Mouse (Mus musculus) E14TG2a.4 (cell line): ENCODE results near the gene Dzip1.

Source experiments
- H3K27me3 ChIP-seq: 2 replicates; pipeline ENCODE4 v1.6.1; 2014; ENCODE audit warnings: low read length, control low read depth; ENCODE audit not compliant: insufficient read depth
- H3K36me3 ChIP-seq: 2 replicates; pipeline ENCODE4 v1.6.1; 2014; ENCODE audit warnings: low read length, control low read depth; ENCODE audit not compliant: insufficient read depth
- H3K4me1 ChIP-seq: replicated peaks from 2 replicates; pipeline ENCODE4 v1.6.1; 2014; ENCODE audit warnings: low read depth, low read length, control low read depth
- H3K4me3 ChIP-seq: replicated peaks from 2 replicates; pipeline ENCODE4 v1.5.1; 2014; ENCODE audit warnings: mild to moderate bottlenecking, low read length
- H3K9me3 ChIP-seq: 2 replicates; pipeline ENCODE4 v1.6.1; 2014; ENCODE audit warnings: low read length, control low read depth
- CTCF ChIP-seq: conservative IDR thresholded peaks from 2 replicates; pipeline ENCODE4 v1.5.1; 2014; ENCODE audit warnings: low read length
- NANOG ChIP-seq: IDR thresholded peaks from 2 replicates; pipeline ENCODE4 v1.6.1; 2014; ENCODE audit warnings: borderline replicate concordance, low read length, mixed read lengths
- POU5F1 ChIP-seq: IDR thresholded peaks from 2 replicates; pipeline ENCODE4 v1.6.1; 2014; ENCODE audit warnings: low read length, borderline replicate concordance

The Dzip1 gene

DNA sequence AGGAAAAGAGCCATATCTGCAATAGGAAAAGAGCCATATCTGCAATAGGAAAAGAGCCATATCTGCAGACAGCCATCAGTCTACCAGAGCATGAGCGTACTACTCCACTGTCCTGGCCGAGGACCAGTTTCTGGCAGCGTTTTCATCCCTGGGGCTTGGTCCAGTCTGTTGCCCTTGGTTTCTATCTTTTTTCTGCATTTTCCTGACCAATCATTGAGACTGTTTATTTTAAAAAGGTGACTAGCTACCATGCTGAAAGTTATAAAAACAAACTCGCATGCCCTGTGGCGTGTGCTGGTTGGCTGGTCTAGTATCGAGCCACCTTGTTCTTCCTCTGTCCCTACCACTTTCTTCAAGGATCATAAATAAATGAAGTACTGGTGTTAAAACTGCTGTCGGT is 30.0 kb downstream of the Dzip1 start:
- H3K4me3 ChIP-seq = no peak overlapping the region
- H3K4me1 ChIP-seq = no peaks in the 10 kb centered on the region
- no peaks in the 10 kb centered on the region for H3K27me3 ChIP-seq
- TF ChIP-seq CTCF (no peak), NANOG (no peak), POU5F1 (no peak)
- peaks cover 27% of the 10 kb centered on the region for H3K36me3 ChIP-seq
- no peaks in the 10 kb centered on the region for H3K9me3 ChIP-seq

DNA sequence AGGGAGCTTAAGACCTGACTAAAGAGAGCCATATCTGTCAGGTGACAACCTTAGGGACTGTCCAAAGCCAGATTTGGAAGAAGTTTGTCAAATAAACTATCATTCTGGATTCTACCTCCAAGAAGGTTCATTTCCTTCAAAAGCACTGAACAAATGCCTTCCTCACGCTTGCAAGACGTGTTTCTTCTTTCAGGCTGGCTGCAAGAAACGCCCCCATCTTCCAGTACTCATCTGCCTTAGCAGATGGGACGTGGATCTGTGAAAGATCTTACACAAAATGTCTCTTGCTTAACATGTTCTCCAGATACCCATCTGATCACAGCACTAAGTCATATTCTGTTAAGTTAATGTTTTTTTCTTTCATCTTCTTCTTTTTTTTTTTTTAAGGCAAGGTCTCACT is 35.2 kb downstream of the Dzip1 start:
- peaks cover 13% of the 10 kb centered on the region for H3K36me3 ChIP-seq
- no peaks in the 10 kb centered on the region for H3K27me3 ChIP-seq
- no peak overlapping the region for H3K4me3 ChIP-seq
- no peak for TF ChIP-seq NANOG
- TF ChIP-seq CTCF = no peak
- no peak for TF ChIP-seq POU5F1
- H3K4me1 ChIP-seq = no peaks in the 10 kb centered on the region
- H3K9me3 ChIP-seq = no peaks in the 10 kb centered on the region

DNA sequence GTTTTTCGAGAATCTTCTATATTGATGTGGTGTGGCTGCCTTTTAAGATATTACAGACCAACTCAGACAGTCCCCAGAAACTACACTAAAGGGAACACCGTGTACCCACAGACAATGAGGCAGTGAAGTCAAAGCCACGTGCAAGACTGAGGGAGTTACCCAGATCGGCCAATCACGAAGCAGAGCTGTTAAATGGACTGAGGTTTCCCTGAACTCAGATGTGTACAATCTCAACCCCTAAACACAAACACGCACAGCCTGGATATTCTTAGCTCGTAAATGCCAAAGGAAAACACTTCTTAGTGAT is 41.1 kb downstream of the Dzip1 start:
- Histone ChIP-seq H3K4me1 (peaks cover 19% of the 10 kb centered on the region), H3K9me3 (no peaks in the 10 kb centered on the region), H3K36me3 (peaks cover 21% of the 10 kb centered on the region), H3K4me3 (no peak overlapping the region), H3K27me3 (no peaks in the 10 kb centered on the region)
- TF ChIP-seq NANOG = no peak
- no peak for TF ChIP-seq POU5F1
- TF ChIP-seq CTCF = no peak

DNA sequence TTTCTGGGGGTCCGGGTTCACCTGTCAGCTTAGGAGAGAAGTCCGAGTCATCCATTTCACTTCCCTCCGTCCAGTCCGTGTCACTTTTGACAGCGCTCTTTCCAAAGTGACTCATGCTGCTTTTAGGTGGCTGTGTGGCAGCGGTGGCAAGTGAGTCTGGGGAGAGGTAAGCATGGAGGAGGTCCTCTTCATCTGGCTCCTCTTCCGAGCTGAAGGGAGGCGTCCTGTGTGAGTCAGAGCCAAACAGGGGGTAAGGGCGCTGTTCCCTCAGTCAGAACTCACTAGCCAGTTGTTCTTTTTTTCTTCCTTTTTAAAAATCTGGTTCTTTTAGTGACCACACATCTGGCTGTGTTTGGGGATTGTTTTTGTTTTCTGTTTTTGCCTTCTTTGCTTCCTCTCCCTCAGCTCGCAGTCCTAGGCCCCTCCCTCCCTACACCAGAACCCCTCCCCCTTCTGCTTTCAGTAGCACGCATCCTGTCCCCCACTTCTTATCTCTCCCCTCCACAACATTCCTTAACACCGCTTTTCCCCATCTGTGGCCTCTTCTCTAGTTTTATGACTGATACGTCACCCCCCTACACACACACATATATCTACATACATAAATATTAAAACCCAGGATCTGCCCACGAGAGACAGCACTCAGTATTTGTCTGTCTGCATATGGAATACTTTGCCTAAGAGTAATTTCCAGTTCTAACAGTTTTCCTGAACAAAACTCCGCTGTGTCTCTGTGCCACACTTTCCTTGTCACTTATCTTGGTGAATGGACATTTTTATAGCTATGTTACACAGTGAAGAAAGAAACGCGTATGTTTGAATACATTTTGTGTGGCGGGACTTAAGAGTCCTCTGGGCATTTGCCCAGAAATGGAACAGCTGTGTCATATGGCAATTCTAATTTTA is 41.7 kb downstream of the Dzip1 start:
- H3K36me3 ChIP-seq = peaks cover 26% of the 10 kb centered on the region
- no peak for TF ChIP-seq POU5F1
- no peak for TF ChIP-seq CTCF
- no peak for TF ChIP-seq NANOG
- H3K4me1 ChIP-seq = peaks cover 25% of the 10 kb centered on the region
- no peaks in the 10 kb centered on the region for H3K9me3 ChIP-seq
- H3K4me3 ChIP-seq = no peak overlapping the region
- no peaks in the 10 kb centered on the region for H3K27me3 ChIP-seq

DNA sequence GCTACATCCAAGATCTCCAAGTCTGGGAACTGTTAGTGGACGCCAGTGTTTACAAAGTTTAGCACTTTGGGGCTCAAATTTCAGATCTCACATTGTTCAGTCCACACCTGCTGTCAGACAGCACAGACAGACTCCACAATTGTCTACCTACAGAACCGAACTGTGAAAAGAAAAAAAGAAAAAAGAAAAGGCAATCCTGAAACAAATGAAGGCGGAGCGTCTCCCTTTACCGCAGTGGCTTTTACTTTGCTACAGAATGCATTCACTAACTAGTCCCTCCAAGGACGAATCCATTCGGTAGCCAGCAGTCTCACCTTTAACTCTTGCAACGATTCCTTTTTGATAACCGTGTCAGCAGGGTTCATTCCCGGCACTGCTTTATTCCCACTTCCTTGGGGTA is 44.6 kb downstream of the Dzip1 start:
- TF ChIP-seq POU5F1 (no peak), NANOG (no peak), CTCF (no peak)
- Histone ChIP-seq H3K36me3 (peaks cover 36% of the 10 kb centered on the region), H3K4me3 (no peak overlapping the region), H3K27me3 (no peaks in the 10 kb centered on the region), H3K4me1 (peaks cover 45% of the 10 kb centered on the region), H3K9me3 (no peaks in the 10 kb centered on the region)

DNA sequence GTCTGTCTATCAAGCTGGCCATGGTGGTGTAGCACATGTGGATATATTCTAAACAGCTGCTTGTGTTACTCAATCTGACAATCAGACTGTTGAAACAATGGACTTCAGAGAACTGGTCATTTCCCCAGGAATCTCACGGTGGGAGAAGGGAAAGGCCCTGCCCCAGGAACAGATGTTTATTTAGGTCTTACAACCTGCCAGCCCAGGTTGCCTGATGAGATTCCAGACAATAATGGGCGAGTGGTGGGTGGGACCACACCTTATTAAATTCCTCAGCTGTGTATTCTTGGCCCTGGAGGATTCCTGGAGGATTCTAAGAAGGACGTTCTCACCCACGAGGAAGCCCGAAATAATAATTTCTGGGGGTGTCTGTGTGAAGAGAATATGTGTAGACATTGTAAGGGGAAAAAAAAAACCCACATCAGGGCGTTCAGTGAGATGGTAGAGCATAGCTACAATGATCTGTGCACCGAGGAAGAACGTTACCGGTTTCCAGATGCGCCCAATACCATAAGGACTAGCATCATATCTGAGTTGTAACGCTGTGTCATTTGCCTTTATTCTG is 46.8 kb downstream of the Dzip1 start:
- peaks cover 52% of the 10 kb centered on the region for H3K4me1 ChIP-seq
- H3K4me3 ChIP-seq = no peak overlapping the region
- H3K36me3 ChIP-seq = peaks cover 40% of the 10 kb centered on the region
- H3K27me3 ChIP-seq = no peaks in the 10 kb centered on the region
- no peaks in the 10 kb centered on the region for H3K9me3 ChIP-seq
- TF ChIP-seq CTCF = no peak
- no peak for TF ChIP-seq POU5F1
- no peak for TF ChIP-seq NANOG

DNA sequence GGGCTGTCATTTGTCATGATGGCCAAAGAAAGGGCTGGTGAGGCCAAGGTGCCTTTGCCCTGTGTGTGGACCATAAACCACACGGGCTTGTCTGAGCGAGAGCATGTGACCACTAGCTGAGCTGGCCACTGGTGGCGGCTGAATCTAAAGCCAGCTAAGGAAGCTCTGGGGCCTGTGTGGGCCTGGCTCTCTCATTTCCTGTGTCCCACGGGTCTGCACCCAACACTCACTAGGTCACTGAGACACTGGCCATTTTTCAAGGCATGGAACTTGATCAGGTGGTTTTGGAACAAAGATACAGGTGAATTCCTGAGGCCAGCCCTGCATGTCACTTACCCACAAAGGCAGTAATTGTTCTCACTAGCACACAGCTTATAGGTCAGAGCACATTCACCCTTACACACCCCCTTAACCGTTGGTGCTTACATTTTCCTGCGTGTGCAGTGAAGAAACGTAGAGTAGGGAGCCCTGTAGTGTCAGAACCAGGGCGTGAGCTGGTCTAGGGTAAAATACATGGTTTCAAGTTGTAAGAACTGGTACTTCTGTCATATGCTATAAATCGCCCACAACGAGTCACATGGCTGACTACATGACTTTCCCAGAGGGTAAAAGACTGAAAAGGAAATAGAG is 50.4 kb downstream of the Dzip1 start:
- Histone ChIP-seq H3K4me1 (peaks cover 39% of the 10 kb centered on the region), H3K9me3 (no peaks in the 10 kb centered on the region), H3K36me3 (peaks cover 28% of the 10 kb centered on the region), H3K27me3 (no peaks in the 10 kb centered on the region), H3K4me3 (no peak overlapping the region)
- no peak for TF ChIP-seq NANOG

DNA sequence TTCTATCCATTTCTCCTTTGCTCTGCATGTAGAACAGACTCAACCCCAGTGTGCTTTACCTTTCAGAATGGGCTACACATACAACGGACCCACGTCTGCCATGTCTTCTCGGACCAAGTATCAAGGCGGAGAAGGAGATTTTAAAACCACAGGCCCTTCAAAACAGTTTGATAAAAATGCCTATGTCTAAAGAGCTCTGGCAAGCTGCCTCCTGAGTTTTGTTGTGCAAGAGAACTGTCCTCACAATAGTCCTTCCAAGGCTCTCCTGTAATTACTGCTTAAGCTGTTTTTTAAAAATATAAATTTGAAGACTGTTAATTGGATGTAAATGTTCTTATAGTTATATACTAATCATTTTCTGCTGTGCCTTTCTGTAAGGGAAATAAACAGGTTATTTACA is 51.1 kb downstream of the Dzip1 start:
- H3K4me3 ChIP-seq = no peak overlapping the region
- no peaks in the 10 kb centered on the region for H3K27me3 ChIP-seq
- H3K4me1 ChIP-seq = peaks cover 32% of the 10 kb centered on the region
- no peaks in the 10 kb centered on the region for H3K9me3 ChIP-seq
- peaks cover 27% of the 10 kb centered on the region for H3K36me3 ChIP-seq
- TF ChIP-seq CTCF = no peak

DNA sequence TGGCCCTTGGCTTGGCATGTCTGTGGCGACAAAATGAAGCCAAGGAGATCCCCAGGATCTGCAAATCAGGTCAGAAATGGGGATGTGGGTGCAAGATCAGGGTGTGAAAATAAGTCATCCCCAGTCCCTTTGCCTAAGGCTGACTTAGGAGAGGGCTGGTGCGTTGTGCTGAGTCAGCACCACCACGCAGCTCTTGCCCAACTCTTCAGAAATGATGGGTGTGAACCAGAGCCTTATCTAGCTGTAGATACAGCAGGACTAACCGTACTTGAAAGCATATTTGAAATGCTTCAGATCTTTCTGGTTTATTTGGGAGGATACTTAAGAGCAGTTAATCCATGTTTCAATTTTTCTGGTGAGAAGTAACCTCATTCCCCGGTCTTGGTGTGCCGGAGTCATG is 55.5 kb downstream of the Dzip1 start:
- H3K27me3 ChIP-seq = 0 out of 2 replicates have a peak, but pooled peaks cover 3% of the 10 kb centered on the region
- peaks cover 4% of the 10 kb centered on the region; the same call in 1 of the 2 replicates for H3K36me3 ChIP-seq
- H3K4me1 ChIP-seq = peaks cover 16% of the 10 kb centered on the region
- no peaks in the 10 kb centered on the region for H3K9me3 ChIP-seq
- TF ChIP-seq CTCF = no peak
- no peak overlapping the region for H3K4me3 ChIP-seq
